24 mouse cellular contexts compared by ENCODE assay signal in genomic region chr3:144335237-144335636, GRCm38 (mm10).
DNase-seq lines count a peak whose midpoint lies in the region; ATAC-seq and TF ChIP-seq lines count a peak whose summit lies in the region.
"Had no signal": no experiment of that assay in that cellular context is flagged by ENCODE, and none has a peak within 500 bp of the region (broad histone marks: within the 10 kb centered on the region; RNA-seq: fewer than 3 reads in every experiment).

No protein-coding gene starts in this region.

- no peak overlapping the region for H3K4me2 ChIP-seq in forebrain, embryonic 13.5 days
- no peak overlapping the region for H3K4me2 ChIP-seq in forebrain, embryonic 11.5 days (ENCODE audit: low read depth, low read length, severe bottlenecking)
- H3K4me2 ChIP-seq in lung, embryonic 14.5 days, result no peak overlapping the region
- H3K4me2 ChIP-seq in midbrain, embryonic 14.5 days (ENCODE audit: low read length), result no peak overlapping the region
- H3K4me2 ChIP-seq in midbrain, postnatal 0 days (ENCODE audit: low read depth, low read length, poor library complexity, severe bottlenecking), result no peak overlapping the region
- no peak overlapping the region for H3K4me2 ChIP-seq in stomach, postnatal 0 days (replicated peaks; ENCODE audit: low read depth)
- H3K4me2 ChIP-seq: embryonic facial prominence, embryonic 12.5 days; heart, embryonic 13.5 days; liver, embryonic 12.5 days had no signal

- H3K4me3 ChIP-seq in forebrain, embryonic 13.5 days, result no peak overlapping the region
- H3K4me3 ChIP-seq in forebrain, embryonic 11.5 days (ENCODE audit: low read depth, low read length), result no peak overlapping the region
- H3K4me3 ChIP-seq in lung, embryonic 14.5 days (ENCODE audit: low read depth, low read length), result no peak overlapping the region
- H3K4me3 ChIP-seq in midbrain, embryonic 14.5 days (replicated peaks; ENCODE audit: low read depth, low read length), result no peak overlapping the region
- H3K4me3 ChIP-seq in midbrain, postnatal 0 days (ENCODE audit: low read depth, low read length), result no peak overlapping the region
- H3K4me3 ChIP-seq in stomach, postnatal 0 days (ENCODE audit: low read depth, low read length), result no peak overlapping the region
- H3K4me3 ChIP-seq: embryonic facial prominence, embryonic 12.5 days; heart, embryonic 13.5 days; liver, embryonic 12.5 days had no signal

- TF ChIP-seq EP300 in stomach, postnatal 0 days (optimal IDR thresholded peaks at IDR 0.05), result no peak

- no peak for TF ChIP-seq CTCF in lung, embryonic 14.5 days (IDR thresholded peaks at IDR 0.05; ENCODE audit: low read depth)
- TF ChIP-seq CTCF in midbrain, postnatal 0 days (IDR thresholded peaks at IDR 0.05), result no peak
- no peak for TF ChIP-seq CTCF in stomach, postnatal 0 days (IDR thresholded peaks at IDR 0.05; ENCODE audit: low read depth)

- peak; percentile 39; the same call in 1 of the 2 replicates for ATAC-seq in forebrain, embryonic 13.5 days
- no peak; the same call in 1 of the 2 replicates for ATAC-seq in forebrain, embryonic 11.5 days (replicated peaks; ENCODE audit: low FRiP score)
- peak; percentile 60; the same call in 1 of the 2 replicates for ATAC-seq in lung, embryonic 14.5 days (ENCODE audit: insufficient read depth)
- ATAC-seq in midbrain, embryonic 14.5 days (ENCODE audit: low FRiP score, low TSS enrichment), result no peak
- ATAC-seq in midbrain, postnatal 0 days (ENCODE audit: low FRiP score), result no peak
- no peak for ATAC-seq in stomach, postnatal 0 days (ENCODE audit: low FRiP score, low TSS enrichment)
- ATAC-seq: intestine, embryonic 16.5 days; liver, embryonic 12.5 days; liver, postnatal 0 days; Patski had no signal

- no peak overlapping the region for H3K27ac ChIP-seq in forebrain, embryonic 13.5 days
- no peak overlapping the region for H3K27ac ChIP-seq in forebrain, embryonic 11.5 days (ENCODE audit: low read depth, low read length)
- H3K27ac ChIP-seq in lung, embryonic 14.5 days (ENCODE audit: low read depth), result no peak overlapping the region
- no peak overlapping the region for H3K27ac ChIP-seq in midbrain, embryonic 14.5 days (replicated peaks; ENCODE audit: low read depth, low read length)
- no peak overlapping the region for H3K27ac ChIP-seq in midbrain, postnatal 0 days (ENCODE audit: low read depth, low read length)
- H3K27ac ChIP-seq in stomach, postnatal 0 days (replicated peaks), result no peak overlapping the region
- H3K27ac ChIP-seq: embryonic facial prominence, embryonic 12.5 days; heart, embryonic 13.5 days; kidney, postnatal 0 days; liver, embryonic 12.5 days had no signal

- H3K9me3 ChIP-seq in forebrain, embryonic 13.5 days (replicated peaks), result no peaks in the 10 kb centered on the region
- H3K9me3 ChIP-seq in forebrain, embryonic 11.5 days (ENCODE audit: control insufficient read depth, low read length), result no peaks in the 10 kb centered on the region
- no peaks in the 10 kb centered on the region for H3K9me3 ChIP-seq in lung, embryonic 14.5 days (ENCODE audit: low read depth, low read length)
- no peaks in the 10 kb centered on the region for H3K9me3 ChIP-seq in midbrain, embryonic 14.5 days (ENCODE audit: control insufficient read depth, low read length)
- no peaks in the 10 kb centered on the region for H3K9me3 ChIP-seq in midbrain, postnatal 0 days (ENCODE audit: low read length)
- H3K9me3 ChIP-seq in stomach, postnatal 0 days (ENCODE audit: control insufficient read depth, low read length), result no peaks in the 10 kb centered on the region
- H3K9me3 ChIP-seq: embryonic facial prominence, embryonic 12.5 days; heart, embryonic 13.5 days; liver, embryonic 12.5 days had no signal

- H3K4me1 ChIP-seq in forebrain, embryonic 13.5 days, result peaks cover 10% of the 10 kb centered on the region
- H3K4me1 ChIP-seq in forebrain, embryonic 11.5 days (replicated peaks; ENCODE audit: control insufficient read depth, insufficient read depth, low read length), result no peaks in the 10 kb centered on the region
- no peaks in the 10 kb centered on the region for H3K4me1 ChIP-seq in lung, embryonic 14.5 days (ENCODE audit: insufficient read depth)
- H3K4me1 ChIP-seq in midbrain, embryonic 14.5 days (ENCODE audit: control insufficient read depth, insufficient read depth, low read length), result 0 out of 2 replicates have a peak, but pooled peaks cover 5% of the 10 kb centered on the region
- no peaks in the 10 kb centered on the region for H3K4me1 ChIP-seq in midbrain, postnatal 0 days (ENCODE audit: insufficient read depth, low read length)
- no peaks in the 10 kb centered on the region for H3K4me1 ChIP-seq in stomach, postnatal 0 days (replicated peaks; ENCODE audit: control insufficient read depth, insufficient read depth)
- H3K4me1 ChIP-seq: embryonic facial prominence, embryonic 12.5 days; heart, embryonic 13.5 days; liver, embryonic 12.5 days had no signal

- no peak for DNase-seq in forebrain, embryonic 11.5 days (ENCODE audit: low spot score)
- peak; percentile 67 for DNase-seq in lung, embryonic 14.5 days
- no peak for DNase-seq in lung, adult 18-20 months
- DNase-seq in midbrain, embryonic 14.5 days, result peak; percentile 31
- DNase-seq in midbrain, postnatal 0 days (ENCODE audit: low spot score), result no peak
- peak; percentile 20 for DNase-seq in stomach, postnatal 0 days (ENCODE audit: low spot score)
- DNase-seq: adrenal gland, postnatal 10 days; cerebellum, adult 11 months; cerebellum, adult 9-10 months; cerebellum, postnatal 36 days; gastrocnemius, postnatal 10 days; heart, postnatal 10 days; kidney, adult 8-10 months; layer of hippocampus, postnatal 36 days; left cerebral cortex, postnatal 4 days; liver, postnatal 0 days; thymus, postnatal 4 days had no signal

- no peaks in the 10 kb centered on the region for H3K27me3 ChIP-seq in forebrain, embryonic 13.5 days
- no peaks in the 10 kb centered on the region for H3K27me3 ChIP-seq in forebrain, embryonic 11.5 days (ENCODE audit: control insufficient read depth, insufficient read depth, low read length)
- H3K27me3 ChIP-seq in lung, embryonic 14.5 days (ENCODE audit: insufficient read depth, low read length), result no peaks in the 10 kb centered on the region
- H3K27me3 ChIP-seq in midbrain, embryonic 14.5 days (ENCODE audit: control insufficient read depth, insufficient read depth, low read length), result no peaks in the 10 kb centered on the region
- no peaks in the 10 kb centered on the region for H3K27me3 ChIP-seq in midbrain, postnatal 0 days (ENCODE audit: insufficient read depth, low read length)
- no peaks in the 10 kb centered on the region for H3K27me3 ChIP-seq in stomach, postnatal 0 days (ENCODE audit: control insufficient read depth, insufficient read depth, low read length)
- H3K27me3 ChIP-seq: embryonic facial prominence, embryonic 12.5 days; heart, embryonic 13.5 days; liver, embryonic 12.5 days; Patski had no signal

- H3K36me3 ChIP-seq in forebrain, embryonic 13.5 days (ENCODE audit: poor library complexity, severe bottlenecking), result no peaks in the 10 kb centered on the region
- H3K36me3 ChIP-seq in forebrain, embryonic 11.5 days (ENCODE audit: control insufficient read depth, insufficient read depth, low read length), result no peaks in the 10 kb centered on the region
- H3K36me3 ChIP-seq in lung, embryonic 14.5 days (ENCODE audit: insufficient read depth), result no peaks in the 10 kb centered on the region
- H3K36me3 ChIP-seq in midbrain, embryonic 14.5 days (ENCODE audit: control insufficient read depth, insufficient read depth, low read length), result no peaks in the 10 kb centered on the region
- no peaks in the 10 kb centered on the region for H3K36me3 ChIP-seq in midbrain, postnatal 0 days (ENCODE audit: insufficient read depth, low read length)
- no peaks in the 10 kb centered on the region for H3K36me3 ChIP-seq in stomach, postnatal 0 days (ENCODE audit: control insufficient read depth, insufficient read depth, low read length)
- H3K36me3 ChIP-seq: embryonic facial prominence, embryonic 12.5 days; heart, embryonic 13.5 days; liver, embryonic 12.5 days had no signal

- WGBS in forebrain, embryonic 13.5 days, result 45% methylated on average over 3 of the region's 3 CpGs
- WGBS in forebrain, embryonic 11.5 days, result 70% methylated on average over 3 of the region's 3 CpGs
- 32% methylated on average over 3 of the region's 3 CpGs for WGBS in lung, embryonic 14.5 days
- WGBS in midbrain, embryonic 14.5 days, result 70% methylated on average over 3 of the region's 3 CpGs
- WGBS in midbrain, postnatal 0 days, result 74% methylated on average over 3 of the region's 3 CpGs
- WGBS in stomach, postnatal 0 days, result 48% methylated on average over 3 of the region's 3 CpGs

- no peak overlapping the region for H3K9ac ChIP-seq in forebrain, embryonic 13.5 days
- no peak overlapping the region for H3K9ac ChIP-seq in forebrain, embryonic 11.5 days (ENCODE audit: low read length)
- H3K9ac ChIP-seq in lung, embryonic 14.5 days, result no peak overlapping the region
- H3K9ac ChIP-seq in midbrain, embryonic 14.5 days (replicated peaks; ENCODE audit: low read length), result no peak overlapping the region
- H3K9ac ChIP-seq in midbrain, postnatal 0 days (replicated peaks; ENCODE audit: low read length, poor library complexity, severe bottlenecking), result no peak overlapping the region
- H3K9ac ChIP-seq in stomach, postnatal 0 days (ENCODE audit: low read length), result no peak overlapping the region
- H3K9ac ChIP-seq: embryonic facial prominence, embryonic 12.5 days; heart, embryonic 13.5 days; liver, embryonic 12.5 days; liver, postnatal 0 days had no signal

Comparison
In these comparisons a context has a peak if more than half of its experiments do, and no peak if none do; other contexts are left out.
1. ATAC-seq: peak in forebrain, embryonic 13.5 days (single experiment) and lung, embryonic 14.5 days (single experiment); none in forebrain, embryonic 11.5 days (single experiment), midbrain, embryonic 14.5 days (single experiment), midbrain, postnatal 0 days (single experiment) and stomach, postnatal 0 days (single experiment).
2. DNase-seq: peak in lung, embryonic 14.5 days (single experiment), midbrain, embryonic 14.5 days (single experiment) and stomach, postnatal 0 days (single experiment); none in forebrain, embryonic 11.5 days (single experiment), lung, adult 18-20 months (0 of 2) and midbrain, postnatal 0 days (single experiment).